Mouse (Mus musculus): ENCODE measurements around the gene Phactr2. TPM values are rescaled to one million over a fixed set of nuclear protein-coding genes. Genes with fewer than 3 reads are reported as not detected.
"Not testable (repeated sequence)": the region's sequence is repeated elsewhere in the genome, so short reads cannot be mapped to it uniquely, and the experiment has no call there.

Phactr2 gene
- polyA plus RNA-seq, 1 experiment = 6.6 TPM

DNA sequence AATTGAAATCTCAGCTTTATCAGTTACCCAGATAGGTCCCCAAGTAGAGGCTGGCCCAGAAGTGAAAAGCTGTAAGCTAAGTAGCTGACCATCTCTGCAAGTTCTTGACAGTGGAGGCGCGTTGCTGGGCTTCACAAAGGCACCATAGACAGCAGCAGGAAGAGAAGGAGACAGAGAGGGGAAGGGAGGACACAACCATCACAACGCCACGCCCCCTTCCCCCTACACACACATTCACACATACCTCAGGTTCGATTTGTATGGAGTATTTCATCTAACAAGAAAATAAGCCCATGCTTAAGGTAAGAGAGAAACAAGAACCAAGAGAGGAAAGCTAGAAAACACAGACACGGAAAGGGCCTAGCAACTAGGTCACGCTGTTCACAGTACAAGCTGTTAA is 909 bp upstream of the Phactr2 start:
- no peaks in the 10 kb centered on the region for H3K9me3 ChIP-seq (replicated peaks; ENCODE audit: control insufficient read depth, insufficient read depth, low read length, poor library complexity, severe bottlenecking)
- no peaks in the 10 kb centered on the region for H3K4me1 ChIP-seq (ENCODE audit: control insufficient read depth, insufficient read depth, low read length)
- no peak overlapping the region for H3K27ac ChIP-seq (ENCODE audit: insufficient read depth, low read length)
- no peak overlapping the region for H3K9ac ChIP-seq (ENCODE audit: low read depth, poor library complexity, severe bottlenecking)
- TF ChIP-seq POLR2A (IDR thresholded peaks at IDR 0.05; ENCODE audit: insufficient read depth, low read length) (no peak), EP300 (IDR thresholded peaks at IDR 0.05; ENCODE audit: insufficient read depth, low read depth, low read length) (no peak), CTCF (IDR thresholded peaks at IDR 0.05; ENCODE audit: low read depth, low read length) (no peak)
- H3K36me3 ChIP-seq (ENCODE audit: control insufficient read depth, insufficient read depth, low read length, poor library complexity, severe bottlenecking) = no peaks in the 10 kb centered on the region
- H3K27me3 ChIP-seq (ENCODE audit: control insufficient read depth, insufficient read depth, low read length, poor library complexity, severe bottlenecking) = peaks cover 7% of the 10 kb centered on the region
- no peak overlapping the region for H3K4me3 ChIP-seq (ENCODE audit: low read depth, low read length)

DNA sequence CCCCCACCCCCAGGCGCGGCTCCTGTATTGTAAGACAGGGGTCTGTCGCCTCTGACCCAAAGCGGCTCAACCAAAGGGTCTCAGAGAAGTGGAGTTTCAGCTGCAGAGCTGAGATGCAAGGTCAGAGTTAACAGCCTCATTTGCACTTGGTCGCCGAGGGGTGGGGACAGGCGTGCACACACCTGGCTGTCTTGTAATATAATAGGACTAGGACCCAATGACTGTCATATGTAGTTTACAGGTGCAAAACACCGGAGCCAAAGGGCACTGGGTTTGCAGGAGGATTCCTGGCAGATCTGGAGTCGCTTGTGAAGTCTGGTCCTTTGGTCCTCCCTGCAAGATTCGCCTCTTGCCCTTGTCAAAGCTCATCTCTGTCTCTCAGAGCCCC is 350 bp upstream of the Phactr2 start:
- Histone ChIP-seq H3K9ac (ENCODE audit: low read depth, poor library complexity, severe bottlenecking) (peak overlapping the region; percentile 76; the same call in 1 of the 2 replicates), H3K36me3 (ENCODE audit: control insufficient read depth, insufficient read depth, low read length, poor library complexity, severe bottlenecking) (no peaks in the 10 kb centered on the region), H3K4me3 (ENCODE audit: low read depth, low read length) (peak overlapping the region; percentile 70), H3K9me3 (replicated peaks; ENCODE audit: control insufficient read depth, insufficient read depth, low read length, poor library complexity, severe bottlenecking) (no peaks in the 10 kb centered on the region), H3K4me1 (ENCODE audit: control insufficient read depth, insufficient read depth, low read length) (no peaks in the 10 kb centered on the region), H3K27ac (ENCODE audit: insufficient read depth, low read length) (no peak overlapping the region), H3K27me3 (ENCODE audit: control insufficient read depth, insufficient read depth, low read length, poor library complexity, severe bottlenecking) (peaks cover 7% of the 10 kb centered on the region)
- TF ChIP-seq EP300 (IDR thresholded peaks at IDR 0.05; ENCODE audit: insufficient read depth, low read depth, low read length) (no peak), CTCF (IDR thresholded peaks at IDR 0.05; ENCODE audit: low read depth, low read length) (no peak), POLR2A (IDR thresholded peaks at IDR 0.05; ENCODE audit: insufficient read depth, low read length) (no peak)

DNA sequence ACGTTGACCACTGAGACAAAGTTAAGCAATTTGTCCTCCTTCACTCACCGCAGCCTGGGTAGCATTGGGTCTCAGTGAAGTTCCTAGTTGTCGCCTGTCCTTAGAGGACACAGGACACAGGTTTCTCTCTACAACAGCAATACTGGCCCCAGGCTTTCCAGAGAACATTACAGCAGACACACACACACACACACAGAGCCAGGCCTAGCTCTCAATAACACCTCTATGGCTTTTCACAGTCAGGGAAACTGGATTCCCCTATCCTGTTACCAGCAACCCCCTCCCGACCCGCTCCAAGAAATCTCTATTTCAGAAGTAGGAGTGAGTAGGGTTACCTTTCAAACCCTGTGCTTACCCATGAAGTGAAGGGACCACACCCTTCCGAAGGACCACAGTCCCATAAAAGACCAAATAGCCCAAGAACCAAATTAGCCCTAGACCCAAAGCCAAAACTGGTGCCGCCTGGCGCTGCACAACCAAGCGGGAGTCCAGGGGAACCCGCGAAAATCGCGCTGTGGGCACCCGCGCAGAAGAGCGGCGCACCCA is 852 bp downstream of the Phactr2 start:
- Histone ChIP-seq H3K9me3 (replicated peaks; ENCODE audit: control insufficient read depth, insufficient read depth, low read length, poor library complexity, severe bottlenecking) (no peaks in the 10 kb centered on the region), H3K36me3 (ENCODE audit: control insufficient read depth, insufficient read depth, low read length, poor library complexity, severe bottlenecking) (no peaks in the 10 kb centered on the region), H3K27ac (ENCODE audit: insufficient read depth, low read length) (no peak overlapping the region), H3K9ac (ENCODE audit: low read depth, poor library complexity, severe bottlenecking) (peak overlapping the region; percentile 76), H3K4me3 (ENCODE audit: low read depth, low read length) (peak overlapping the region; percentile 70), H3K4me1 (ENCODE audit: control insufficient read depth, insufficient read depth, low read length) (no peaks in the 10 kb centered on the region), H3K27me3 (ENCODE audit: control insufficient read depth, insufficient read depth, low read length, poor library complexity, severe bottlenecking) (peaks cover 7% of the 10 kb centered on the region)
- TF ChIP-seq EP300 (IDR thresholded peaks at IDR 0.05; ENCODE audit: insufficient read depth, low read depth, low read length) (no peak), CTCF (IDR thresholded peaks at IDR 0.05; ENCODE audit: low read depth, low read length) (no peak), POLR2A (IDR thresholded peaks at IDR 0.05; ENCODE audit: insufficient read depth, low read length) (no peak)

DNA sequence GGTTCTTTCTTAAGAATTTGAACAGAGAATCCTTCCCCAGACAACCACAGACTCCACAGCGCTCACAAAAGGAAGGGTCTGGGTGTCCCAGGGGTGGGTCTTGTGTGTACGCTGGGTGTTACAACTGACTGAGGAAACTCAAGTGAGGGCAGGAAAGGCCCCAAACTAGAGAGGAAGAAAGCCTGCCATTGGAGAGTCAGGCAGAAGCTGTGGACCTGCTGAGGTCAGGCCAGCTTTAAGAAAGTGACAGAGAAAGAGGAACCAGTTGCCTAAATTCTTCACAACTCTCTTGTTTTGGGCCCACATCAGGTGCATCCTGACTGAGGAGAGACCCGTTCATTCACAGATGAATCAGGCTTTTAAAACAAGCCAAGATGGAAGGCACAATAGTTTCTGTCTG is 4.0 kb downstream of the Phactr2 start:
- Histone ChIP-seq H3K4me1 (ENCODE audit: control insufficient read depth, insufficient read depth, low read length) (no peaks in the 10 kb centered on the region), H3K36me3 (ENCODE audit: control insufficient read depth, insufficient read depth, low read length, poor library complexity, severe bottlenecking) (no peaks in the 10 kb centered on the region), H3K9ac (ENCODE audit: low read depth, poor library complexity, severe bottlenecking) (no peak overlapping the region), H3K27ac (ENCODE audit: insufficient read depth, low read length) (no peak overlapping the region), H3K27me3 (ENCODE audit: control insufficient read depth, insufficient read depth, low read length, poor library complexity, severe bottlenecking) (peaks cover 7% of the 10 kb centered on the region), H3K9me3 (replicated peaks; ENCODE audit: control insufficient read depth, insufficient read depth, low read length, poor library complexity, severe bottlenecking) (no peaks in the 10 kb centered on the region), H3K4me3 (ENCODE audit: low read depth, low read length) (no peak overlapping the region)
- TF ChIP-seq EP300 (IDR thresholded peaks at IDR 0.05; ENCODE audit: insufficient read depth, low read depth, low read length) (no peak), POLR2A (IDR thresholded peaks at IDR 0.05; ENCODE audit: insufficient read depth, low read length) (no peak), CTCF (IDR thresholded peaks at IDR 0.05; ENCODE audit: low read depth, low read length) (no peak)

DNA sequence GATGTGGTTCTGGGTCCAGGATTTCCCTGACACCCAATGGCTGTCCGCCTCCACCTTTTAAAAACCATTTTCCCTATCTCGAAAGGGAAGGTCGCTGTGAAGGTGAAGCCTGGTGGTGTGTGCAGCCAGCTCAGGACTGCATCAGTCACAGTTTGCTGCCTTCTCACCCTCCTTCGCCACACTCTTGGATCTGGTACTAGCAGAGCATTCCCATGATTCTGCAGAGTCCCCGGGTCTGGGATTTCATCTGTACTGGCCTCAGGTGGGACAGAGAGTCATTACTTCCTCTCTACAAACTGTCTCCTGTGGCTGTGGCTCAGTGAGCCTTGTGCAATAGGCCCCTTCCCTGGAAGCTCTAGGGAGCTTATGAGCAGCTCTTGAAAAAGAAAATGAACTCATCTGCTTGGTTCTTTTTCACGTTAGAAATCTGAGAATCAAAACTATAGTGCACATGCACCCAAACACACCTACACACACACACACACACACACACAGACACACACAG is 6.1 kb downstream of the Phactr2 start:
- H3K9ac ChIP-seq (ENCODE audit: low read depth, poor library complexity, severe bottlenecking); H3K4me1 ChIP-seq (ENCODE audit: control insufficient read depth, insufficient read depth, low read length); H3K27me3 ChIP-seq (ENCODE audit: control insufficient read depth, insufficient read depth, low read length, poor library complexity, severe bottlenecking); H3K36me3 ChIP-seq (ENCODE audit: control insufficient read depth, insufficient read depth, low read length, poor library complexity, severe bottlenecking); H3K9me3 ChIP-seq (replicated peaks; ENCODE audit: control insufficient read depth, insufficient read depth, low read length, poor library complexity, severe bottlenecking); H3K4me3 ChIP-seq (ENCODE audit: low read depth, low read length); H3K27ac ChIP-seq (ENCODE audit: insufficient read depth, low read length): not testable (repeated sequence)

DNA sequence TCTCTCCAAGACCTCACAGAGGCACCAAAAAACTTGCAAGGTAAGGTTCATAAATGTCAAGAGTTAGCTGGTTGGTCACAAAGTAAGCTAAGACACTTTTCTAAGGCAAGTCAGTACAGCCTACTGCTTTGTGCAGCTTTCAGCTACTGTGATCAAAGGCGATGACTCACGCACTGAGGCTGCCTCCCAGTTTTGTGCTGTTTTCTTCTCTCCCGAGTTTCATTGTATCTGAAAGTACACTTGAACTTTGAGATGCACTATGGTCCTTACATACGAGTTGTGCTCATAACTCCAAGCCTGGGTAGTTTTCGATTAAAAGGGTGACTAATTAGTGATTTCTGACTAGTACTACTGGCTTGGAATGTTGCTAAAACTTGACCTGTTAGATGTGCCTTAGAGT is 7.3 kb downstream of the Phactr2 start:
- H3K27me3 ChIP-seq (ENCODE audit: control insufficient read depth, insufficient read depth, low read length, poor library complexity, severe bottlenecking) = no peaks in the 10 kb centered on the region
- no peaks in the 10 kb centered on the region for H3K36me3 ChIP-seq (ENCODE audit: control insufficient read depth, insufficient read depth, low read length, poor library complexity, severe bottlenecking)
- H3K9ac ChIP-seq (ENCODE audit: low read depth, poor library complexity, severe bottlenecking) = no peak overlapping the region
- no peak overlapping the region for H3K27ac ChIP-seq (ENCODE audit: insufficient read depth, low read length)
- no peak overlapping the region for H3K4me3 ChIP-seq (ENCODE audit: low read depth, low read length)
- TF ChIP-seq CTCF (IDR thresholded peaks at IDR 0.05; ENCODE audit: low read depth, low read length) (no peak), POLR2A (IDR thresholded peaks at IDR 0.05; ENCODE audit: insufficient read depth, low read length) (no peak), EP300 (IDR thresholded peaks at IDR 0.05; ENCODE audit: insufficient read depth, low read depth, low read length) (no peak)
- no peaks in the 10 kb centered on the region for H3K9me3 ChIP-seq (replicated peaks; ENCODE audit: control insufficient read depth, insufficient read depth, low read length, poor library complexity, severe bottlenecking)
- H3K4me1 ChIP-seq (ENCODE audit: control insufficient read depth, insufficient read depth, low read length) = no peaks in the 10 kb centered on the region

DNA sequence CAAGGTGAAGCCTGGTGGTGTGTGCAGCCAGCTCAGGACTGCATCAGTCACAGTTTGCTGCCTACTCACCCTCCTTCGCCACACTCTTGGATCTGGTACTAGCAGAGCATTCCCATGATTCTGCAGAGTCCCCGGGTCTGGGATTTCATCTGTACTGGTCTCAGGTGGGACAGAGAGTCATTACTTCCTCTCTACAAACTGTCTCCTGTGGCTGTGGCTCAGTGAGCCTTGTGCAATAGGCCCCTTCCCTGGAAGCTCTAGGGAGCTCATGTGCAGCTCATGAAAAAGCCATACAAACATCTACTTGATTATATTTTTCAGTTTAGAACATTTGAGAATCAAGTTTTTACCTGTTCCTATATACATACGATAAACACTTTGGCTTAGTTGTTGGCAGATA is 9.9 kb downstream of the Phactr2 start:
- H3K36me3 ChIP-seq (ENCODE audit: control insufficient read depth, insufficient read depth, low read length, poor library complexity, severe bottlenecking); H3K9ac ChIP-seq (ENCODE audit: low read depth, poor library complexity, severe bottlenecking); H3K27me3 ChIP-seq (ENCODE audit: control insufficient read depth, insufficient read depth, low read length, poor library complexity, severe bottlenecking); H3K27ac ChIP-seq (ENCODE audit: insufficient read depth, low read length); H3K4me3 ChIP-seq (ENCODE audit: low read depth, low read length); H3K4me1 ChIP-seq (ENCODE audit: control insufficient read depth, insufficient read depth, low read length); H3K9me3 ChIP-seq (replicated peaks; ENCODE audit: control insufficient read depth, insufficient read depth, low read length, poor library complexity, severe bottlenecking): not testable (repeated sequence)

Measured in ES-Bruce4 (cell line).